ENCODE assay signal across 19 mouse cellular contexts in the genomic region with DNA sequence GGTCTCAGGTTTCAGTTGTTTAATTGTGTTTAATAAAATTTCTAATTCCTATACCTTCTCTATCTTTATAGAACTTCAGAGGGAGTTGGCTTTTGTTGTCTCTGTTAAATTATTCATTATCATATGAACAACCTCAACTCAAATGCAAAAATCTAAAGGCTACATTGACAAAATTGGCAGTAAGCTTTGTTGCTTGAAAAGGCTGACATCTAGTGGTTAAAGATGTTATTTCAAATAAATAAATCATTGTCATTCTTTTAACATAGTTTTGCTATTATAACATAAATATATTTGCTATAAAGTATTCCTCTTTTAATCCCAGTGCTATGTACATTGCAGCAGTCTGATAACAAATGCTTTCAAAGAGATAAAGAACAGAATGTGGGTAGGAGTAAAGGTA.
DNase-seq lines count a peak whose midpoint lies in the region; ATAC-seq and TF ChIP-seq lines count a peak whose summit lies in the region.
"Had no signal": no experiment of that assay in that cellular context is flagged by ENCODE, and none has a peak within 500 bp of the region (broad histone marks: within the 10 kb centered on the region; RNA-seq: fewer than 3 reads in every experiment).

No protein-coding gene starts in this region.

- intact Hi-C loops in left cerebral cortex, adult 2 months (cut with DNase I): no loop called here
- intact Hi-C loops in left cerebral cortex, postnatal 4 days (cut with DNase I): no loop called here

- TF ChIP-seq POLR2A in CH12.LX (IDR thresholded peaks at IDR 0.05; ENCODE audit: low read depth, low read length): no peak

- in situ Hi-C loops in CH12.LX (cut with MboI; ENCODE audit: low pct_ligation_motif_present, low pct_unique_long_range_greater_than_20kb, low sequenced_read_pairs): no loop called here

- no peak overlapping the region for H3K9ac ChIP-seq in forebrain, embryonic 14.5 days (ENCODE audit: low read length)
- H3K9ac ChIP-seq in forebrain, embryonic 13.5 days: no peak overlapping the region
- H3K9ac ChIP-seq in CH12.LX (ENCODE audit: insufficient read depth, low read depth): no peak overlapping the region
- H3K9ac ChIP-seq: embryonic facial prominence, embryonic 15.5 days; heart, embryonic 13.5 days; hindbrain, embryonic 12.5 days; kidney, embryonic 15.5 days; liver, embryonic 13.5 days; midbrain, embryonic 12.5 days had no signal

- no peaks in the 10 kb centered on the region for H3K79me2 ChIP-seq in CH12.LX (replicated peaks; ENCODE audit: control insufficient read depth, extremely low read depth, insufficient read depth, poor library complexity, severe bottlenecking)

- TF ChIP-seq EP300 in CH12.LX (IDR thresholded peaks at IDR 0.05; ENCODE audit: low read length): no peak

- peak; percentile 64 for TF ChIP-seq CTCF in left cerebral cortex, adult 2 months (IDR thresholded peaks at IDR 0.05)
- peak in 1 of 2 experiments; percentile 60; a peak in 2 of 4 replicates for TF ChIP-seq CTCF in CH12.LX (conservative IDR thresholded peaks at IDR 0.05 in 1 of 2, IDR thresholded peaks at IDR 0.05 in 1 of 2; ENCODE audit: low read depth in 2 of 2, low read length in 2 of 2)

- peak; percentile 80 for TF ChIP-seq RAD21 in CH12.LX (IDR thresholded peaks at IDR 0.05; ENCODE audit: low read depth, low read length)

- dilution Hi-C loops in CH12.LX (cut with MboI; ENCODE audit: extremely low pct_ligation_motif_present, extremely low pct_unique_long_range_greater_than_20kb, low sequenced_read_pairs): no loop called here

- peak; percentile 76 for DNase-seq in forebrain, embryonic 14.5 days (ENCODE audit: low spot score)
- DNase-seq in left cerebral cortex, adult 2 months (ENCODE audit: extremely low spot score in 1 of 2, low spot score in 2 of 2): no peak
- no peak for DNase-seq in left cerebral cortex, postnatal 4 days
- no peak for DNase-seq in CH12.LX (ENCODE audit: extremely low read depth)
- DNase-seq in retina, embryonic 14.5 days (ENCODE audit: low spot score): peak; percentile 52
- DNase-seq: gastrocnemius, postnatal 36 days; layer of hippocampus, adult 9-11 months; liver, embryonic 13.5 days; lung, postnatal 4 days; spleen, adult 18-20 months; thymus, postnatal 36 days had no signal

- no peak for ATAC-seq in forebrain, embryonic 14.5 days
- ATAC-seq in forebrain, embryonic 13.5 days: no peak
- ATAC-seq in erythroid progenitor cell, adult 5-6 weeks (replicated peaks; ENCODE audit: low FRiP score, poor library complexity, severe bottlenecking): no peak
- ATAC-seq: Patski had no signal

- H3K4me3 ChIP-seq in forebrain, embryonic 14.5 days (ENCODE audit: low read depth, low read length): no peak overlapping the region
- no peak overlapping the region for H3K4me3 ChIP-seq in forebrain, embryonic 13.5 days
- H3K4me3 ChIP-seq in left cerebral cortex, adult 2 months: no peak overlapping the region
- no peak overlapping the region for H3K4me3 ChIP-seq in CH12.LX (replicated peaks in 1 of 3; ENCODE audit: low read depth in 2 of 3, low read length in 2 of 3, poor library complexity in 1 of 3)
- H3K4me3 ChIP-seq: embryonic facial prominence, embryonic 15.5 days; heart, embryonic 13.5 days; hindbrain, embryonic 12.5 days; kidney, embryonic 15.5 days; liver, embryonic 13.5 days; midbrain, embryonic 12.5 days had no signal

- no peak overlapping the region for H3K27ac ChIP-seq in forebrain, embryonic 14.5 days (ENCODE audit: low read depth, low read length)
- no peak overlapping the region for H3K27ac ChIP-seq in forebrain, embryonic 13.5 days
- no peak overlapping the region for H3K27ac ChIP-seq in left cerebral cortex, adult 2 months
- no peak overlapping the region for H3K27ac ChIP-seq in CH12.LX (ENCODE audit: insufficient read depth, low read depth)
- H3K27ac ChIP-seq: embryonic facial prominence, embryonic 15.5 days; heart, embryonic 13.5 days; hindbrain, embryonic 12.5 days; kidney, embryonic 15.5 days; liver, embryonic 13.5 days; midbrain, embryonic 12.5 days had no signal

- H3K4me1 ChIP-seq in forebrain, embryonic 14.5 days (ENCODE audit: control insufficient read depth, insufficient read depth, low read length): no peaks in the 10 kb centered on the region
- H3K4me1 ChIP-seq in forebrain, embryonic 13.5 days: no peaks in the 10 kb centered on the region
- peaks cover 0 to 4% of the 10 kb centered on the region in 2 experiments; a peak in 1 of 4 replicates for H3K4me1 ChIP-seq in CH12.LX (ENCODE audit: control insufficient read depth in 1 of 2, insufficient read depth in 2 of 2)
- H3K4me1 ChIP-seq: embryonic facial prominence, embryonic 15.5 days; heart, embryonic 13.5 days; hindbrain, embryonic 12.5 days; kidney, embryonic 15.5 days; liver, embryonic 13.5 days; midbrain, embryonic 12.5 days had no signal

- no peaks in the 10 kb centered on the region for H3K36me3 ChIP-seq in forebrain, embryonic 14.5 days (ENCODE audit: control insufficient read depth, insufficient read depth, low read length)
- H3K36me3 ChIP-seq in forebrain, embryonic 13.5 days (ENCODE audit: poor library complexity, severe bottlenecking): no peaks in the 10 kb centered on the region
- H3K36me3 ChIP-seq in CH12.LX (replicated peaks in 1 of 2; ENCODE audit: control insufficient read depth in 1 of 2, insufficient read depth in 1 of 2, low read length in 1 of 2): peaks cover 19 to 72% of the 10 kb centered on the region in 2 experiments
- H3K36me3 ChIP-seq: embryonic facial prominence, embryonic 15.5 days; heart, embryonic 13.5 days; hindbrain, embryonic 12.5 days; kidney, embryonic 15.5 days; liver, embryonic 13.5 days; midbrain, embryonic 12.5 days had no signal

- H3K27me3 ChIP-seq in forebrain, embryonic 14.5 days (replicated peaks; ENCODE audit: control insufficient read depth, insufficient read depth, low read length): no peaks in the 10 kb centered on the region
- H3K27me3 ChIP-seq in forebrain, embryonic 13.5 days: no peaks in the 10 kb centered on the region
- no peaks in the 10 kb centered on the region for H3K27me3 ChIP-seq in CH12.LX (replicated peaks)
- H3K27me3 ChIP-seq: embryonic facial prominence, embryonic 15.5 days; heart, embryonic 13.5 days; hindbrain, embryonic 12.5 days; kidney, embryonic 15.5 days; liver, embryonic 13.5 days; midbrain, embryonic 12.5 days had no signal

- no peak overlapping the region for H3K4me2 ChIP-seq in forebrain, embryonic 14.5 days (ENCODE audit: low read length)
- H3K4me2 ChIP-seq in forebrain, embryonic 13.5 days: no peak overlapping the region
- no peak overlapping the region for H3K4me2 ChIP-seq in CH12.LX (ENCODE audit: insufficient read depth, low read depth, poor library complexity, severe bottlenecking)
- H3K4me2 ChIP-seq: embryonic facial prominence, embryonic 15.5 days; heart, embryonic 13.5 days; hindbrain, embryonic 12.5 days; kidney, embryonic 15.5 days; liver, embryonic 13.5 days; midbrain, embryonic 12.5 days had no signal

- H3K9me3 ChIP-seq in forebrain, embryonic 14.5 days (replicated peaks; ENCODE audit: control insufficient read depth, low read length): no peaks in the 10 kb centered on the region
- H3K9me3 ChIP-seq in forebrain, embryonic 13.5 days (replicated peaks): no peaks in the 10 kb centered on the region
- H3K9me3 ChIP-seq in CH12.LX (replicated peaks; ENCODE audit: low read length): no peaks in the 10 kb centered on the region
- H3K9me3 ChIP-seq: embryonic facial prominence, embryonic 15.5 days; heart, embryonic 13.5 days; hindbrain, embryonic 12.5 days; kidney, embryonic 15.5 days; liver, embryonic 13.5 days; midbrain, embryonic 12.5 days had no signal

TF ChIP-seq in CH12.LX, 34 proteins besides CTCF, POLR2A, EP300 and RAD21:
- TF ChIP-seq SMC3 (IDR thresholded peaks at IDR 0.05; ENCODE audit: low read depth, low read length): peak; percentile 42
- TF ChIP-seq SIN3A (IDR thresholded peaks at IDR 0.05; ENCODE audit: low read length): no peak

Comparison
In these comparisons a context has a peak if more than half of its experiments do, and no peak if none do; other contexts are left out.
1. DNase-seq: peak in forebrain, embryonic 14.5 days (single experiment) and retina, embryonic 14.5 days (single experiment); none in left cerebral cortex, adult 2 months (0 of 2), left cerebral cortex, postnatal 4 days (single experiment) and CH12.LX (single experiment).